Mouse (Mus musculus) heart, postnatal 0 days (tissue): Measurements from ENCODE around the gene Gm21060.

Experiments
- CTCF ChIP-seq: IDR thresholded peaks from 2 replicates; pipeline ENCODE4 v1.5.1; 2016; ENCODE audit warnings: antibody characterized with exemption, control low read depth, low read depth
- EP300 ChIP-seq: IDR thresholded peaks from 2 replicates; pipeline ENCODE4 v1.6.1; 2016; ENCODE audit warnings: antibody characterized with exemption, low read depth

- TF ChIP-seq EP300, result no peak
- no peak for TF ChIP-seq CTCF
Observed at GRCm38 (mm10) chr19:61264933-61265332, 31.9 kb downstream of the Gm21060 start.
